Mouse (Mus musculus): ENCODE results near the gene Spata25. TPM values are rescaled to one million over a fixed set of nuclear protein-coding genes. Genes with fewer than 3 reads are reported as not detected.

Gene Spata25
- polyA plus RNA-seq (2014; fragmentation: Illumina TruSeq; extraction: RNeasy Lipid Tissue Mini Kit (QIAGEN cat#74804); ENCODE audit: low read depth, low replicate concordance): not detected

DNA sequence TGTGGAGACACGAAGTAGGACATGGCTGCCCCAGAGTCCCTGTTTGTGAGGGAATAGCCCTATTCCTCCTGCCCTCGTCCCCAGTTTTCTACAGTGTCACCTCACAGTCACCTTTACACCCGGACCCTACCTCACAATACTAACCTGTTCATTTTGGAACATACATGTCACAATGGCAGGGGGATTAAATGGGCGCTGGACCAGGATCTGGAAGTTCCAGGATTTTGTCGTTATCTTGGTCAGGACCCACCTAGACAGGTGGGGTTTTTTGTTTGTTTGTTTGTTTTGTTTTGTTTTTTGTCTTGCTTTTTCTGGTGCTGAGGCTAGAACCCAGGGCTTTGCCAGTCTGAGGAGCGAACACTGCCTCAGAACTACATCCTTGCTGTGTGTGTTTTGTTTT, at the start of gene Spata25:
TSS of gene Spata25 (minus strand) at position 101 of the 400 bp plus-strand sequence.

GRCm38 (mm10) chr2:164857101-164857821, 28.9 kb upstream of the Spata25 start, which contains the start of gene Pltp:
Pltp (minus strand) TSS chr2:164857711.

GRCm38 (mm10) chr2:164833314-164833959, 5.1 kb upstream of the Spata25 start, which contains the start of gene Neurl2:
Neurl2 (minus strand) TSS chr2:164833456.

GRCm38 (mm10) chr2:164832748-164833301, 4.5 kb upstream of the Spata25 start, which contains the start of gene Ctsa:
Ctsa (plus strand) TSS chr2:164832873.

DNA sequence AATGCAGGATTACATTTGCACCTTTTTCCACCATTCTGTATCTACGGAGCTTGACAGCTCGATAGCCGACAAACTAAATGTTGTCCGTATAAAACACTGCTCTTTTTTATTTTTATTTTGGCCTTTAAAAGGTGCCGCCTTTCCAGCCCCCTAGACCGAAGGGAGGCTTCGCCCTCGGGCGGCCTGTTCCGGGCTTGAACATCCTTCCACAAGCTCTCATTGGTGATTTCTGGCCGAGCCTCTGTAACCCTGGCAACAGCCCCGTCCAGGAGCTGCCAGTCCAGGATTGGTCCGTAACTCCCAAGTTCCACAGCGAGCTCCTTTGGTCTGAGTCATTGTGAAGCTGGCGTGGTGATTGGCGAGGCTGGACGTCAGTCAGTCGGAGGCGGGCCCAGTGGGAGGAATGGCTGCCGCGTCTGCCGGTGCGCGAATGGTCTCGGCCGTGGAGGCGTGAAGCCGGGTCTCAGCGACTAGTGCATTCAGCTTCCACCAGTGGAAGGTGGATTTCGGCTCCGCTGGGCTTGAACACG, 5.6 kb downstream of the Spata25 start, which contains the start of gene Zswim1:
TSS of gene Zswim1 (plus strand) at position 51 of the 530 bp plus-strand sequence.

GRCm38 (mm10) chr2:164804533-164805331, 23.6 kb downstream of the Spata25 start, which contains the start of the genes Acot8 and Zswim3:
Acot8 (minus strand) TSS chr2:164804882.
Zswim3 (plus strand) TSS chr2:164805098.

GRCm38 (mm10) chr2:164785481-164786387, 42.6 kb downstream of the Spata25 start, which contains the start of gene Snx21:
Snx21 (plus strand) TSS chr2:164785823.

GRCm38 (mm10) chr2:164779481-164780086, 48.8 kb downstream of the Spata25 start, which contains the start of gene Tnnc2:
Tnnc2 (minus strand) TSS chr2:164779967.

Other genes with a start within 250 kb of the Spata25 start
- gene Wfdc6a, start 243.1 kb downstream of the Spata25 start, polyA plus RNA-seq (2014; fragmentation: Illumina TruSeq; extraction: RNeasy Lipid Tissue Mini Kit (QIAGEN cat#74804); ENCODE audit: low read depth, low replicate concordance): not detected
- gene Eppin, start 234.9 kb downstream of the Spata25 start, polyA plus RNA-seq (2014; fragmentation: Illumina TruSeq; extraction: RNeasy Lipid Tissue Mini Kit (QIAGEN cat#74804); ENCODE audit: low read depth, low replicate concordance): not detected
- gene Wfdc6b, start 215.0 kb downstream of the Spata25 start, polyA plus RNA-seq (2014; fragmentation: Illumina TruSeq; extraction: RNeasy Lipid Tissue Mini Kit (QIAGEN cat#74804); ENCODE audit: low read depth, low replicate concordance): not detected
- not detected for gene Wfdc8, start 214.9 kb downstream of the Spata25 start, polyA plus RNA-seq (2014; fragmentation: Illumina TruSeq; extraction: RNeasy Lipid Tissue Mini Kit (QIAGEN cat#74804); ENCODE audit: low read depth, low replicate concordance)
- not detected for gene Wfdc16, start 189.7 kb downstream of the Spata25 start, polyA plus RNA-seq (2014; fragmentation: Illumina TruSeq; extraction: RNeasy Lipid Tissue Mini Kit (QIAGEN cat#74804); ENCODE audit: low read depth, low replicate concordance)
- not detected for gene Wfdc10, start 172.5 kb downstream of the Spata25 start, polyA plus RNA-seq (2014; fragmentation: Illumina TruSeq; extraction: RNeasy Lipid Tissue Mini Kit (QIAGEN cat#74804); ENCODE audit: low read depth, low replicate concordance)
- gene Wfdc9, start 172.0 kb downstream of the Spata25 start, polyA plus RNA-seq (2014; fragmentation: Illumina TruSeq; extraction: RNeasy Lipid Tissue Mini Kit (QIAGEN cat#74804); ENCODE audit: low read depth, low replicate concordance): not detected
- not detected for gene Wfdc11, start 154.4 kb downstream of the Spata25 start, polyA plus RNA-seq (2014; fragmentation: Illumina TruSeq; extraction: RNeasy Lipid Tissue Mini Kit (QIAGEN cat#74804); ENCODE audit: low read depth, low replicate concordance)
- not detected for gene Wfdc13, start 143.4 kb downstream of the Spata25 start, polyA plus RNA-seq (2014; fragmentation: Illumina TruSeq; extraction: RNeasy Lipid Tissue Mini Kit (QIAGEN cat#74804); ENCODE audit: low read depth, low replicate concordance)
- gene Spint4, start 130.0 kb downstream of the Spata25 start, polyA plus RNA-seq (2014; fragmentation: Illumina TruSeq; extraction: RNeasy Lipid Tissue Mini Kit (QIAGEN cat#74804); ENCODE audit: low read depth, low replicate concordance): not detected
- not detected for gene Spint5, start 113.2 kb downstream of the Spata25 start, polyA plus RNA-seq (2014; fragmentation: Illumina TruSeq; extraction: RNeasy Lipid Tissue Mini Kit (QIAGEN cat#74804); ENCODE audit: low read depth, low replicate concordance)
- 0.35 TPM for gene Wfdc3, start 82.6 kb downstream of the Spata25 start, polyA plus RNA-seq (2014; fragmentation: Illumina TruSeq; extraction: RNeasy Lipid Tissue Mini Kit (QIAGEN cat#74804); ENCODE audit: low read depth, low replicate concordance)
- 4.6 TPM for gene Dnttip1, start 82.6 kb downstream of the Spata25 start, polyA plus RNA-seq (2014; fragmentation: Illumina TruSeq; extraction: RNeasy Lipid Tissue Mini Kit (QIAGEN cat#74804); ENCODE audit: low read depth, low replicate concordance)
- gene Ube2c, start 58.6 kb downstream of the Spata25 start, polyA plus RNA-seq (2014; fragmentation: Illumina TruSeq; extraction: RNeasy Lipid Tissue Mini Kit (QIAGEN cat#74804); ENCODE audit: low read depth, low replicate concordance): 2.9 TPM
- gene Tnnc2, start 48.6 kb downstream of the Spata25 start, polyA plus RNA-seq (2014; fragmentation: Illumina TruSeq; extraction: RNeasy Lipid Tissue Mini Kit (QIAGEN cat#74804); ENCODE audit: low read depth, low replicate concordance): 8.5 TPM
- 3.9 TPM for gene Snx21, start 42.7 kb downstream of the Spata25 start, polyA plus RNA-seq (2014; fragmentation: Illumina TruSeq; extraction: RNeasy Lipid Tissue Mini Kit (QIAGEN cat#74804); ENCODE audit: low read depth, low replicate concordance)
- not detected for gene Acot8, start 23.7 kb downstream of the Spata25 start, polyA plus RNA-seq (2014; fragmentation: Illumina TruSeq; extraction: RNeasy Lipid Tissue Mini Kit (QIAGEN cat#74804); ENCODE audit: low read depth, low replicate concordance)
- gene Zswim3, start 23.4 kb downstream of the Spata25 start, polyA plus RNA-seq (2014; fragmentation: Illumina TruSeq; extraction: RNeasy Lipid Tissue Mini Kit (QIAGEN cat#74804); ENCODE audit: low read depth, low replicate concordance): 1.8 TPM
- 4.4 TPM for gene Zswim1, start 5.9 kb downstream of the Spata25 start, polyA plus RNA-seq (2014; fragmentation: Illumina TruSeq; extraction: RNeasy Lipid Tissue Mini Kit (QIAGEN cat#74804); ENCODE audit: low read depth, low replicate concordance)
- 30.7 TPM for gene Ctsa, start 4.3 kb upstream of the Spata25 start, polyA plus RNA-seq (2014; fragmentation: Illumina TruSeq; extraction: RNeasy Lipid Tissue Mini Kit (QIAGEN cat#74804); ENCODE audit: low read depth, low replicate concordance)
- not detected for gene Neurl2, start 4.9 kb upstream of the Spata25 start, polyA plus RNA-seq (2014; fragmentation: Illumina TruSeq; extraction: RNeasy Lipid Tissue Mini Kit (QIAGEN cat#74804); ENCODE audit: low read depth, low replicate concordance)
- gene Pltp, start 29.2 kb upstream of the Spata25 start, polyA plus RNA-seq (2014; fragmentation: Illumina TruSeq; extraction: RNeasy Lipid Tissue Mini Kit (QIAGEN cat#74804); ENCODE audit: low read depth, low replicate concordance): 0.87 TPM
- 4.0 TPM for gene Pcif1, start 50.8 kb upstream of the Spata25 start, polyA plus RNA-seq (2014; fragmentation: Illumina TruSeq; extraction: RNeasy Lipid Tissue Mini Kit (QIAGEN cat#74804); ENCODE audit: low read depth, low replicate concordance)
- gene Zfp335, start 83.2 kb upstream of the Spata25 start, polyA plus RNA-seq (2014; fragmentation: Illumina TruSeq; extraction: RNeasy Lipid Tissue Mini Kit (QIAGEN cat#74804); ENCODE audit: low read depth, low replicate concordance): 0.17 TPM
- gene Mmp9, start 112.2 kb upstream of the Spata25 start, polyA plus RNA-seq (2014; fragmentation: Illumina TruSeq; extraction: RNeasy Lipid Tissue Mini Kit (QIAGEN cat#74804); ENCODE audit: low read depth, low replicate concordance): not detected
- gene Slc12a5, start 132.3 kb upstream of the Spata25 start, polyA plus RNA-seq (2014; fragmentation: Illumina TruSeq; extraction: RNeasy Lipid Tissue Mini Kit (QIAGEN cat#74804); ENCODE audit: low read depth, low replicate concordance): 4.1 TPM
- 11.4 TPM for gene Ncoa5, start 206.3 kb upstream of the Spata25 start, polyA plus RNA-seq (2014; fragmentation: Illumina TruSeq; extraction: RNeasy Lipid Tissue Mini Kit (QIAGEN cat#74804); ENCODE audit: low read depth, low replicate concordance)
- gene Cd40, start 227.1 kb upstream of the Spata25 start, polyA plus RNA-seq (2014; fragmentation: Illumina TruSeq; extraction: RNeasy Lipid Tissue Mini Kit (QIAGEN cat#74804); ENCODE audit: low read depth, low replicate concordance): 0.17 TPM

All from adrenal gland, adult 10 weeks (tissue).